Mouse (Mus musculus): Measurements from ENCODE around the gene Serpinb13.
"Not testable (repeated sequence)": the region's sequence is repeated elsewhere in the genome, so short reads cannot be mapped to it uniquely, and the experiment has no call there.

Gene Serpinb13

GRCm38 (mm10) chr1:106980684-106981083 is at the start of gene Serpinb13:
Gene Serpinb13, plus strand, starts transcription at chr1:106980984.
- DNase-seq (ENCODE audit: low spot score in 2 of 2): no peak

- no peak for DNase-seq (ENCODE audit: low spot score in 2 of 2)
These were observed 48.8 kb upstream of the Serpinb13 start for GRCm38 (mm10) chr1:106931954-106932353.

- no peak for DNase-seq (ENCODE audit: low spot score in 2 of 2)
These were observed 47.1 kb upstream of the Serpinb13 start for GRCm38 (mm10) chr1:106933658-106934057.

- DNase-seq (ENCODE audit: low spot score in 2 of 2): no peak
These were observed 46.5 kb upstream of the Serpinb13 start, which contains the start of gene Serpinb12 for GRCm38 (mm10) chr1:106934265-106934664. Gene Serpinb12, plus strand, starts transcription at chr1:106934449.

GRCm38 (mm10) chr1:106947217-106947616 is 33.6 kb upstream of the Serpinb13 start:
- DNase-seq (ENCODE audit: low spot score in 2 of 2): no peak

- DNase-seq (ENCODE audit: low spot score in 2 of 2): no peak
These were observed 20.8 kb upstream of the Serpinb13 start for GRCm38 (mm10) chr1:106959981-106960380.

- DNase-seq (ENCODE audit: low spot score in 2 of 2): peak in 1 of 2 experiments; percentile 3
These were observed 19.8 kb upstream of the Serpinb13 start for GRCm38 (mm10) chr1:106961023-106961422.

- no peak for DNase-seq (ENCODE audit: low spot score in 2 of 2)
These were observed 2.3 kb downstream of the Serpinb13 start for GRCm38 (mm10) chr1:106983092-106983491.

- no peak for DNase-seq (ENCODE audit: low spot score in 2 of 2)
These were observed 3.1 kb downstream of the Serpinb13 start for GRCm38 (mm10) chr1:106983865-106984264.

- no peak for DNase-seq (ENCODE audit: low spot score in 2 of 2)
These were observed 19.6 kb downstream of the Serpinb13 start for GRCm38 (mm10) chr1:107000424-107000823.

- no peak for DNase-seq (ENCODE audit: low spot score in 2 of 2)
These were observed 21.0 kb downstream of the Serpinb13 start for GRCm38 (mm10) chr1:107001754-107002153.

- DNase-seq (ENCODE audit: low spot score in 2 of 2): no peak
These were observed 25.5 kb downstream of the Serpinb13 start for GRCm38 (mm10) chr1:107006316-107006715.

GRCm38 (mm10) chr1:107014530-107014929 is 33.7 kb downstream of the Serpinb13 start:
- DNase-seq (ENCODE audit: low spot score in 2 of 2): peak in 1 of 2 experiments; percentile 4

- DNase-seq (ENCODE audit: low spot score in 2 of 2): no peak
These were observed 34.4 kb downstream of the Serpinb13 start for GRCm38 (mm10) chr1:107015210-107015609.

- DNase-seq (ENCODE audit: low spot score in 2 of 2): no peak
These were observed 45.1 kb downstream of the Serpinb13 start for GRCm38 (mm10) chr1:107025886-107026285.

- DNase-seq (ENCODE audit: low spot score in 2 of 2): not testable (repeated sequence)
These were observed 53.5 kb downstream of the Serpinb13 start for GRCm38 (mm10) chr1:107034236-107034635.
